Mouse (Mus musculus) fibroblast of lung, adult 2 months (primary cell): ENCODE data around the gene Cyren.
A peak's percentile ranks its signal among the peaks of the same experiment; 100 is the strongest.

ENCODE experiments used
- DNase-seq: peaks from one replicate; pipeline ENCODE4 v3.0.0-alpha.2; 2011; ENCODE audit warnings: low read depth

Gene Cyren

DNA sequence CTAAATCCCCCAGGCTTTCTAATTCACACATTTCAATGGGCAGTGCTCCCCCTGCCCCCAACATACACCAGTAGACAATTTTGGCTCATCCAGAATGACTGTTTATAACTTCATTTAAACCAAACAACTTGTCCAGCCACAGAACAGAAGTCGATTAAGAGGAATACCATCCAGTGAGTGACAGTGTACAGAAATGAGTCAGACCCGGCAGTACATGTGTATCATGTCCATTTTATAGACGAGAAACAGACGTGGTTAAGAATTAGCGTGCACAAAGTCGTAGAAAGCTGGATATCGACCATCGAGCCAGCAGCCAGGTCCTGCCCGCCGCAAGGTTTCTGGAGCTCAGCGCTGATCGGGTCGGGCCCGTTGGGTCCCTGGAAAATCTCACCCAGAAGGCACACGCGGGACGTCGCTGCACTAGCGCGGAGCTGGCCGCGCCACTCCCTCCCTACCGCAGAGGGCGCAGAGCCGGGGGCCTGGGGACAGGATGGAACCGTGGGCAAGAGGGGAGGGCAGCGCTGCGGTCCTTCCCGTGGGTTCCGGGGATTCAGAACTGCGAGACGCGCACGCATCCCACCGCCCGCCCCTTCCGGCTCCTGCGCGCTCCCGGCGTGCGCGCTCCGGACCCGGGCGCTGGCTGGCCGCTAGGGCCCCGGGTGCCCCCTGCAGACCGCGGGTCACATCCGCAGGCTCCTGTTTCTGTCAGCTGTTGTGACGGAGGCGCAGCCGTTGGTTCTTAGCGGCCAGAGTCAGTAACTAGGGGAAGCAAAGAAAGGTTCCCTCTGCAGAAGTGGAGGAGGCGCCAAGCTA is at the start of gene Cyren:
Gene Cyren (minus strand): TSS at position 552 of the 813 bp plus-strand sequence.
- DNase-seq, result peak; percentile 83

DNA sequence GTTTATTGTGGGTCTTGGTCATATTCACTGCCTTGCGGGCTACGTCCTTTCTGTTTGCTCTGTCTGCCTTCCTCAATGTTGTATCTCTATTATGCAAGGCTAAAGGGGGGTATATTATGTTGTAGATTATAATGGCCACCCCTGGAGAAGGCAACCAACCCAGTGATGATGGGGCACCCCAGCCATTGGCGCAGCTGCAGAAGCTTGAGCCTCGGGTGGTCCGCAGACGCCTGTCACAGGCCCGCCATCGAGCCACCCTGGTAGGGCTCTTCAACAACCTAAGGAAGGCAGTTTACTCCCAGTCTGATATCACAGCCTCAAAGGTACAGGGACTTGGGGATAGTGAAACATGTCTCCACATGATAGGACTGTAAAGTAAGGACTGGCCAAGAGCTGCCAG is 49.7 kb upstream of the Cyren start:
- DNase-seq, result no peak

DNA sequence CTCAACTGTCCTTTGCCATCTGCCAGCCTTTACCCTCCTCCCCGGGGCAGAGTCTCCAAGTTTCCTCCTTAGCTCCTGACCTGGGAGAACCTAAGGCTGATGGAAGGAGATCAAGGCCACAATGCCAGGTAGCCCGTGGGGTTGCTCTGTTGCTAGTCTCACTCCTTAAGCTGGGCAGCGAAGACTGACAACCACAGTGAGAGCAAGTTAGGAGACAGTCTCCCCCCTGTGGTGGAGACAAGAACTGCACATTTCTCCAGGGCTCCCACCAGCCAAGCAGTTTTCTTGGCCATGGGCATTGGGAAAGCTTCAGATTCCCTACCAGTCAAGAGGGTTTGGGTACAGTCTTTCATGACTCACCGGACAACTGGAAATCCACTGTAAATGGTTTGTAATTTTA is 49.3 kb upstream of the Cyren start:
- peak; percentile 58 for DNase-seq

DNA sequence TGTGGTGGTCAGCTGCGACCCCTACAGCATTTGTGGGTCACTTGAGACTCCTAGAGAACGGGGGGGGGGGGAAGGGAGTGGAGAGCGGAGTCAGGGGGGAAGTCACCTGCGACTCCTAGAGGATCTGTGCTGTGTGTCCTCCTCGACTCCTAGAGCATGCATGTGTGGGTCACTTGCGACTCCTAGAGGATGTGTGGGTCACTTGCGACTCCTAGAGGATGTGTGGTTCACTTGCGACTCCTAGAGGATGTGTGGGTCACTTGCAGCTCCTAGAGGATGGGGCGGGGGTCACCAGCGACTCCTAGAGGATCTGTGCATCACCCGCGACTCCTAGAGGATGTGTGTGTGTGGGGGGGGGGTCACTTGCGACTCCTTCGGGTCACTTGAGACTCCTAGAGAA is 44.1 kb upstream of the Cyren start:
- DNase-seq, result peak; percentile 21

DNA sequence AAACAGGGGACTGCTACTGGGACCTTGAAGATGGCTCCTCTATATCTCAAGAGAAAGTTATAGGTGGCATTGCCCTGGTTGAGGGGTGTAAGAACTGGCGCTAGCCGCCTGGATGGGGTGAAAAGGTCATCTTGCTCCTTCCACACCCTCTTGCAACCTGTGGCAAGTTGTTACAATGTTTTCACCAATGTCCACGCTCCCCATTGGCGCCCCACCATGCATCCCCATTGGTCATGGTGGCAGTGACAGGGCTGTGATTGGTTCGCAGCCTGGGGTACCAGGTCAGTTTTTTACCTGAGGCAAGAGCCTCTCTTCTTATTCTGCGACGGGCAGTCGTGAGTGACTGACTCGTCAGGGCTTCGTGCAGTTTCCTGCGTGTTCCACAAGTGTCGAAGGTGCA is 42.8 kb upstream of the Cyren start:
- no peak for DNase-seq

DNA sequence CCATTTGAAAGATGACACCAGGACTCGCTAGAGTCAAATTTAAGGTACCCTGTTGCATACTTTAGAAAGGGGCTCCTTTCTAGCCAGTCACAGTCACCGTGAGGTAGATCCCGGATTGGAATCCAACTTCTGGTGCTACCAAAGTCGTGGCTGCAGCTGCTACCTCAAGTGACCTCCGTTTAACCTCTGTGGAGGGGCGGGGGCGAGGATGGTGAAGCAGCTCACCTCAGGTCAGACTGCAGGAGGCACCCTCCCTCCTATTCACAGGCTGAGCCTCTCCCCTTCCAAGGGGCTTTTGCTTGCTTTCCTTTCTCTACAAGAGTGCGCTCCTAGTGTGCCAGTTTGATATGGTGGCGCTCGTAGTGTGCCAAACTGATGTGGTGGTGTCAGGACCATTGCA is 42.1 kb upstream of the Cyren start, which contains the start of gene Stra8:
Gene Stra8 (plus strand): TSS at position 208 of the 400 bp plus-strand sequence.
- no peak for DNase-seq

DNA sequence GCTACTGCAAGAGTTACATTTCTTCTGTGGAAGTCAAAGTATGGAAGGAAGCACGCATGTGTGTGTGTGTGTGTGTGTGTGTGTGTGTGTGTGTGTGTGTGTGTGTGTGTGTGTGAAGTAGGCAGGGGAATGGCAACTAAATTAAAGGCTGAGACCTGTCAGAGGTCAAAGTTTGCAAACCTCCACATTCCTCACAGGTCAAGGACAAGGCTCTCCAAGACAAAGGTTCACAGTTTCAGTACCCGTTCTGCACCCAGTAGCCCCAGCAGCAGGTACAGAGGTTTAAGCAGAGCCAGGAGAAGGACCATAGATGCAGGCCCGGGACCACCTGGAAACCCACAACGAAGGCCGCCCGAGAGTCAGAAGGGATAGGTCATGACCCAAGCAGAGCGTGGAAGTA is 41.3 kb upstream of the Cyren start:
- DNase-seq, result no peak

DNA sequence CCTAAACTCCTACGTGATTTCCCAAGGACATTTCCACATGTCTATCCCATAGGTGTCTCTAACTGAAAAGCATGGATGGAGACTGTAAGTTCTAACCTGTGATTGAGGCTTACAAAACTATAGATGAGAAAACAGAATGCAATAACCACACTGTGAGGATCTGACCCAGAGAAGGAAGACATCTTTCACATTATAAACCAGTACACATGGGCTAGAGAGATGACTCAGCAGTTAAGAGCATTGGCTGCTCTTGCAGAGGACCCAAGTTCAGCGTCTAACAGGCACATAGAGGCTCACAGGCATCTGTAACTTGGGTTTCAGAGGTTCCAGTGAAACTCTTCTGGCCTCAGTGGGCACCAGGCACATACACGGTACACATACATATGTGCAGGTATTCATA is 36.6 kb upstream of the Cyren start:
- DNase-seq, result no peak

DNA sequence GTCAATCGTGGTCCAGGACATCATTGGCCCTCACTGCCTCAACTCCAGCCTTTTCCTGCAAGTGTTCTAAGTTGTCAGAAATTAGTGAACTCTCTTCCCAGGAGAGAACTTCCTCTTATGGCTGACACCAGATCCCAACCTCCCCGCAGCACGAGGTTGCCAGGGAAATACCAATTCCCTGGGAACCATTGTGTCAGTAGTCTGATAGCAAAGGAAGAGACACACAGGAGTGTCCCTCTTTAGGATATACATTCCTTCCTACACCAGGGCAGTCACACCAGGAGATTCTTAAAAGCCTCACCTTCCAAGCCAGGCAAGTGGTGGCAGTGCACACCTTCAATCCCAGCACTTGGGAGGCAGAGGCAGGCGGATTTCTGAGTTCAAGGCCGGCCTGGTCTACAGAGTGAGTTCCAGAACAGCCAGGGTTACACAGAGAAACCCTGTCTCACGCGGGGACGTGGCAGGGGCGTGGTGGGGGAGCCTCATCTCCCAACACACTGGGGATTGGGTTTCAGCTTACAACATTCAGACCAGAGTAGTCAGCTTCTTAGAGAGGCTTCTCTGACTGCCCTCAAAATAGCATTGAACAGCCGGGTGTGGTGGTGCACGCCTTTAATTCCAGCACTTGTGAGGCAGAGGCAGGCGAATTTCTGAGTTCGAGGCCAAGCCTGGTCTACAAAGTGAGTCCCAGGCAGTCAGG is 35.6 kb upstream of the Cyren start:
- DNase-seq, result no peak

DNA sequence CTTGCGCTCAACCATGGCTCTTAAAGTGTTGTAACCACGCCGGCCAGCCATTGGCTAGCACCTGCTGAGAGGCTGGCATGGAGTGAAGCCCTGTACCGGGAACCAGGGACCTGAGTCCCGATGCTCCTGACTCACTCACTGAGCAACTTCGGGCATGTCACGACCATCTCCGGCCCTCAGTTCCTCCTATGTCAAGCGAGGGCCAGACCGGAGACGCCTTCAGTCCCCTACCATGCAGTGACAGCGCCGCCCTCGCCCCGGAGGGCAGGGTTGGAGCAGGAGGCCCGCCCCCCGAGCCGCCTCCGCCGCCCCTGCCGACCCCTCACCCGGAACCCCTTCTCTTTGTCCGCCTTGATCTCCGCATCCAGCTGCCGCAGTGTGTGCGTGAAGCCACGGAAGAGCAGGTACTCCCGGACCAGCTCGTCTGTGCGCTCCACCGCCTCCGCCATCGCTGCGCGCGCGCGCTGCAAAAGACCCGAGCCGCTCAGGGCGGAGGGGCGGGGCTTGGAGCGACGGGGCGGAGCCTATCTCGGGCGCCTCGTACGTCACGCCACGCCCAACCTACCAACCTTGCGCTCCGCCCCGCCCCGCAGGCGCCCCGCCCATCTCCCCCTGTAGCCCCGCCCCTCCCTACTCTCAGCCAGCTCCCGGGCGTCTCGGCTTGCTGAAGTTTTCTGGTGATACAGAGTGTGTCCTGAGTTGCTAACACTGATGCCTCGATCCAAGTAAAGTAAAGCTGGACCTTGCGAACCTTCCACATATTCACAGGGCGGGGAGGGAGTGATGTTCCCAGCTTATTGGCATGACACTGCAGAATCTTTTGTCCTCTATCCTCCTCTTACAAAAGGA is 32.7 kb upstream of the Cyren start, which contains the start of gene Wdr91:
Gene Wdr91 (minus strand): TSS at position 506 of the 849 bp plus-strand sequence.
- DNase-seq, result peak; percentile 70

DNA sequence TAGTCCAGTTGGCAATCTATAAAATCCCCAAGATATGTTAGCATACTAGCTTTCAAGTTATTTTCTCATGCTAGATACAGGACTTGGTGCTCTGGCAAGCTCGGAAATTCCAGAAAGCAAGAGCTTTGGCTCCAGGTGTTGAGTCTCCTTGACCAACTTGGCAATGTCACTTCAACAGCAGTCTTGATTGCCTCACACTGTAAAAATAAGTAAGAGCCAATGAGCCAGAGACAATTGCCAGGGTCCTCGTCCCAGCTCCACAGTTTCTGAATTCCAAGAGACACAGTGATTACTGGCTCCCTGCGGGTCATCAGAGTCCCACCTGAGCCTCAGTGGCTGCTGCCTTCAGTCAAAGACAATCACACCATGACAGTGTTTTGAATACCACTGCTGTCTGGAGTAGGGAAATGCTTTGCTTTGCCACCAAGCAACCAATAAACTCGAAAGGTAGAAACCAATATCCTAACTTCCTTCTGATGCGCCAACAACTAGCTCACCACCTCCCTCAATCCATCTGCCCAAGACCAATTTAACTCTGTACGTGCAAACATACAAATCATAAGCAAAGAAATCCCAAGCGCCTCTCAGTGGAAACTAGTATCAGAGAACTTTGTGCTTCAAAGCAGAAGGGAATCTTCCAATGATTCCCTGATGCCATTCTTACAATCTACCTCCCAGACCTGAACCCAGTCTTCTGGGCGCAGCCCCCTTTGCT is 31.9 kb upstream of the Cyren start:
- DNase-seq, result no peak

DNA sequence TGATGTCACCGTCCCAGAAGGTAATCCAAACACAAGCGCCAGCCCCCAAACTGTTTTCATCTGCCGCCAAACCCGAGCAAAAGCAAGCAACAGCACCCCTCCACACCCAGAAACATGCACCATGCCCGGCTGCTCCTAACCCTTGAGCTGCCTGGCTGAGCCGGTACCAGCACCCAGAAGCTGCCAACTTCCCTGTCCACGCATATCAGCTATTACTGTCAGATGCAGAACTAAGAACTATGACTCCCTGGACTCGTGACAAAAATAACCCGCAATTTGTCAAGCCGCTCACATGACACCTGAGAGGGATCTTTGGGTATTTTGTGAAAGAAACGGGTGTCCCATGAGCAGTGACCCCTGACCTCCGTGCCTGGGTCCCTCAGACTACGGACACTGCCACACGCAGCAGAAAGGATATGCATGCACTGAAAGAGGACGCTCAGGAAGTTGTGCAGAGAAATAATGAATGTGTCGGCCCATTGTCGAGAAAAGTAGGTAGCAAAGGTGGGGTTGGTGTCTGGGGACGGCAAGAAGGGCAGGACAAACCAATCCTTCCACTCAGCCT is 29.9 kb upstream of the Cyren start:
- DNase-seq, result no peak

DNA sequence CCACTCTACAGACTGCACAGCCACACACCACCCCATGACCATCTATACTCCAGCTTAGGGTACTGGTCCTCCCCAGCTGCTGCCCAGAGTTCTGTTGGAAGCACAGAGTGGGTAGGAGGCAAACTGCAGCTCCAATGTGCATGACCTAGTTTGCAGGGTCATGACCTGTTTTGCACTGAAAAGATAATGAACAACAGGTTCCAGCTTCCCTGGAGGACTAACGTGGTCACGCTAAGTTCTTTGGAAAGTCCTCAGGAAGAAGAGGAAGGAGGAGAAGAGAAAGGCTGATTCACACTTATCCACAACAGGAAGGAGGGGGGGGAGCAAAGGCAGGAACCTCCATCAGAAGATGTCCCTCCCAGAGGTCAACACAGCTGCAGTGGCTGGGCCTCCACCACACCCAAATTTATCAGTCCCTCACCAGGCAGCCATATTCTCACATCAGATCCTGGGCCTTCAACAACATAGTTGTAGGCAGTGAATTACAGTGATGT is 29.3 kb upstream of the Cyren start:
- no peak for DNase-seq

DNA sequence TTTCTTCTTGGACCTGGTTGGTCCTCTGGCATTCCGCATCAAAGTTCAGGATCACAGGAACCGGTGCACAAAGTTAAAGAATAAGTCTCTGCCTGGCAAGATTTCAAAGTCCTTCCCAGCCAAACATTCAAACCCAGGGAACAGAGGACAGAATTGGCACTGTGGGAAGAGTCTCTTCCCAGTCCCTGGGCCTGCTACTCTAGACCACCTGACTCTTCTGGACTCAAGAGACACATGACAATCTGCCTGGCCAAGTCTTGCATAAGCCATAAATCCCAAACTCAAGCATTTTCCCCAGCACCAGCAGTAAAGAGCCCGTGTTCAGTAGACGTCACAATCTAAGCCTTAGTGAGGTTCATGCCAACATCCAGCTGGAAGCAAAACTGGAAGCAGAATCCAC is 28.8 kb upstream of the Cyren start:
- DNase-seq, result no peak

DNA sequence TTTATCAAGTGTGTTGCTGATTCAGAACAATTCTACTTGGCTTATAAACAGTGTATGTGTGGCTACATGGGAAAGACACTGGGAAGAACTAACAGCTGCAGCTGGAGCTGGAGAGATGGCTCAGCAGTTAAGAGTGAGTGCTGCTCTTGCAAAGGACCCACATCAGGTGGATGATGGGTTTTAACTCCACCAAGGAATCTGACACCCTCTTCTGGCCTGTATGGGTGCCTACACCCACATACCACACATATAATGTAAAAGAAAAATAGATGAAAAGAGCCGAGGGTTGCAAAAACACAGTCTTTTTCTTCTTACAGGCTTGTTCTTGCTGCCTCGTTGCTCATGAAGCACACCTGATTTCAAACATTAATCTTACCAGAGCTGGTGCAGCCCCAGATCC is 28.3 kb upstream of the Cyren start:
- DNase-seq, result no peak

DNA sequence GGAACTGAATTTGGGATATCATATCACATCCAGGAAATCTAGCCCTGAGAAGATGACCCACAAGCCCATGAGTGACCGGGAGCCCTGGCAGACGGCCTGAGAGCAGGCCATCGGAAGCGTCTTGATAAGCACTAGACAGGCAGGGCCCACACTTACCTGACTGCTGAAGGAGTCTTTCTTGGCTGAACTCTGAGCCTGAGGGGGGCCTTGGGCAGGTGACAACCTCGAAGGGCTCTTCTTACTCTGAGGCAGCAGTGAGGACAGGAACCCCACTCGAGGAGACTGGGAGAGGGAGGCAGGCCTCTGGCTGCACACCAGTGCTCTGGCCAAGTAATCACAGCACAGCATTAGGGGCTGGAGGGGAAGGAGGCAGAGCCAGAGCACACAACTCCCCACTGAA is 26.5 kb upstream of the Cyren start:
- DNase-seq, result no peak

DNA sequence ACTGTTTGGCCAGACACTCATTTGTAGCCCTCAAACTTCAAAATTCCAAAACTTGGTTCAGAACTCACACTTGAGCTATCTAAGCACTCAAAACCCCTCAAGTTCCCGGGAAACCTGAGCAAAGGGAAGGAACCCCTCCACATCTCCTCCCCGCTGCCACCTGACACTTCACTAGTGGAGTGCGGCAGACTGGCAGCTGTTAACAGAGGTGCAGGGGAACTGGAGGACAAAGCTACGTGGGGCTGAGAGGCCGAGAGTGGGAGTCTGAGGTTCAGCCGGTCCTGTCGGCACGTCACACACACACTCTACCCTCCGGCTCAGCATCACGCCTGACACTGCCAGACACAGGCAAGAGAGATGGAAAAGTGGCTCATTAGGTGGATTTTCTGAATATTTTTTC is 26.0 kb upstream of the Cyren start:
- no peak for DNase-seq

DNA sequence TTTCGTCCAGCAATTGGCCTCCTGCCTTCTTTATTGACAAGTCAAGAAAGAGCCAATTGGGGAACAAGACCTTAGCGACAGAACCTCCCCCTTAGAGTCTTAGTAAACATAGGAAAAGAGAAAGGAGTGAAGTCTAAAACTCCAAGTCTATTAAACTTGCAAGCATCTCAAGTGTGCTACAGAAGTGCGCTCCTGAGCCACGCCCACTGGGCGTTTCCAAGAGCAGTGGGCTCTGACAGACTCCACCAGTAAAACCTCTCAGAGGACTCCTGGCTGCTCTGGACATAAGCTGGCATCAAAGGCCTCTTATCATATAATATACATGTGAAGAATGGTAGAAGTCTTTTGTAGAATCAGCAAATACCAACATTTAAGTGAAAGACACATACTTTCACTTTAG is 25.6 kb upstream of the Cyren start:
- DNase-seq, result no peak

DNA sequence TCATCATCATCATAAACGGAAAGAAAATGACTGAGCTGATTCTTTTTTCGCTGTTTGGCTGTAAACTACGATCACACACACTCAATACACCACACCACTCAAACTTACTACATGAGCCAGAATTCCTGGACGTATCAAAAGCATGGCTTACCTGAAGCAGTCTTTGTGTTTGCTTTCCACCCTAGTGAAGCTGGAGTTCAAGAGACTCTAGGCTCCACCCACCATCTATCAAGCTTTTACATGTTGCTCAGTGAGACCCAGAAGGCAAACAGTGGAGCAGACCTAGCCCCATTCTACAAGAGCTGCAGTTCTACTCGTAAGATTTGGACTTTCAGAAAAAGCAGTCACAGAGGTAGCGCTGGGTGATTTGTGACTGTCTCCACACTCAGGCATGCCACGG is 24.7 kb upstream of the Cyren start:
- no peak for DNase-seq

DNA sequence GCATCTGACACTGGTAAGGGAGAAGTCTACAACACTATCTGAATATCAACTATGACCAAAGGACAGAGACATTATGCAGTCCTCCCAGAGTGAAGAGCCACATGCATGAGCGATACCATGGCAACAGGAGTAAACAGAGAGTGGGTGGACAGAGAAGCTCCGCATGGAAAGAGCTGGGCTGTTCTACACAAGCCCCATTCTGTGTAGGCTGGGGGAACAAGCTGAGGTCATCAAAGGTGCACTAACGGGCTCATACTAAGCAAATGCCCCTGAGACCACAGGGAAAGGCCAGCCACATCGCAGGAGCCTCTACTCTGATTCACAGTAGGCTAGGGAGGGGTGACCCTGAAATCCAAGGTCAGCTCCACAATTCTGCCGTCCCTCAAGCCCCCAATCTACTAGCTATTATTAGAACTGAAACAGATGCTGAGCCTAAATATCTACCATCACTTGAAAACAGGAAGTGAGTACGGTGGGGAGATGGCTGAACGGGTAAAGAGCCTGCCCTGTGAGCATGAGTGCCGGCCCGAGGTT is 24.1 kb upstream of the Cyren start:
- no peak for DNase-seq

DNA sequence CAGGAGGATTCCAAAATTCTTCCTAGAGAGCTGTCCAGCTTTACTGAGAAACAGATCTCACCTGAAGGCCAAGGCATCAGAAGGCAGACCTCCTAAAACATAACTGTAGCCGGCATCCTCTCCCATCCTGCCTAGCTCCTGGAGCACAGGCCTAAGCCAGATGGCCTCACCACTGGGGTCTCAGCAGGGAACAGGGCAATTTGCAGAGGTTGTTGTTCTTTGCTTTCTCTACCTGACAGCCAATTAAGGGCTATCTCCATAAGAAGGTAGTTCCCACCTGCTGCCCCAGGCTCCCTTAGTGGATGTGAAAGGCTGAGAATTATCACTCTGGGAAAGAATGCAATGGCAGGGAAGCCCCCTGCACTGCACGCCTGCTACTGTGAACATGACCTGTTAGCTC is 23.1 kb upstream of the Cyren start:
- no peak for DNase-seq
